Mouse (Mus musculus): ENCODE results near the gene Olfr1509. TPM values are rescaled to one million over a fixed set of nuclear protein-coding genes. Genes with fewer than 3 reads are reported as not detected.

Olfr1509 gene
- polyA plus RNA-seq, 1 experiment from 2014 or later = not detected

DNA sequence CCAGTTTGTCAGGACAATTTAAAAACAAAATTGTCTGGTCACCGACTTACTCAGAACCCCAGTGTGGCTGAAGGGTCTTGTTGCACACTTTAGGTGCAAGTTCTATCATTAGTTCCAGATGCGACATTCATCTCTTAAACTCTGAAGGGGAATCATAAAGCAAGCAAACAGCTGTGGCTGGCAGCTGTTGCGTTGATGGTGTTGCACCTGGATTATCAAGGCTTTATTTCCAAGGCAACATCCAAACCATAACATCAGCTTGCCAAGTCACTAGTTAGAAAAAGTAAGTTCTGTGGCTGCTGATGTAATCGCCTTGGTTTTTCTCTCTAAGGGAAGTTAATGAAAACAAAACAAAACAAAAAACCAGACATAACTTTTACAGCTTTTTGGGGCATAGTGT lies 52.7 kb downstream of the Olfr1509 start, which contains the start of gene Olfr1507:
Gene Olfr1507 (minus strand): TSS at position 234 of the 400 bp plus-strand sequence.
- no peak for ATAC-seq (ENCODE audit: low FRiP score, low TSS enrichment)
- H3K27me3 ChIP-seq (ENCODE audit: control insufficient read depth, insufficient read depth, low read length) = no peaks in the 10 kb centered on the region
- no peaks in the 10 kb centered on the region for H3K4me1 ChIP-seq (ENCODE audit: control insufficient read depth, insufficient read depth, low read length)
- no peak within 1 kb of the TSS for H3K9ac ChIP-seq (ENCODE audit: low read depth, low read length)
- H3K4me2 ChIP-seq (replicated peaks; ENCODE audit: low read depth, low read length) = no peak within 1 kb of the TSS
- no peaks in the 10 kb centered on the region for H3K9me3 ChIP-seq (ENCODE audit: control insufficient read depth, low read length)
- 90% methylated on average over 4 of the region's 4 CpGs for WGBS
- no peak within 1 kb of the TSS for H3K27ac ChIP-seq (ENCODE audit: low read depth, low read length)
- H3K4me3 ChIP-seq (ENCODE audit: low read length) = no peak within 1 kb of the TSS
- H3K36me3 ChIP-seq (ENCODE audit: control insufficient read depth, insufficient read depth, low read length) = no peaks in the 10 kb centered on the region

Other genes with a start within 250 kb of the Olfr1509 start
- 55.1 and 111 TPM in 2 replicates for gene Supt16, start 245.6 kb upstream of the Olfr1509 start, polyA plus RNA-seq (2014; fragmentation: Nextera tagmentation; extraction: Ambion mirVana)
- 48.6 and 57.1 TPM in 2 replicates for gene Chd8, start 185.2 kb upstream of the Olfr1509 start, polyA plus RNA-seq (2014; fragmentation: Nextera tagmentation; extraction: Ambion mirVana)
- gene Tox4, start 163.8 kb upstream of the Olfr1509 start, polyA plus RNA-seq (2014; fragmentation: Nextera tagmentation; extraction: Ambion mirVana) = 34.9 and 54.7 TPM in 2 replicates
- 20.6 and 22.6 TPM in 2 replicates for gene Rab2b, start 163.4 kb upstream of the Olfr1509 start, polyA plus RNA-seq (2014; fragmentation: Nextera tagmentation; extraction: Ambion mirVana)
- 40.3 and 53.7 TPM in 2 replicates for gene Mettl3, start 137.9 kb upstream of the Olfr1509 start, polyA plus RNA-seq (2014; fragmentation: Nextera tagmentation; extraction: Ambion mirVana)
- gene Sall2, start 114.2 kb upstream of the Olfr1509 start, polyA plus RNA-seq (2014; fragmentation: Nextera tagmentation; extraction: Ambion mirVana) = 20.4 and 46.2 TPM in 2 replicates
- gene Olfr1513, start 86.6 kb upstream of the Olfr1509 start, polyA plus RNA-seq (2014; fragmentation: Nextera tagmentation; extraction: Ambion mirVana) = not detected in 2 replicates
- not detected in 2 replicates for gene Olfr1512, start 63.8 kb upstream of the Olfr1509 start, polyA plus RNA-seq (2014; fragmentation: Nextera tagmentation; extraction: Ambion mirVana)
- not detected in 2 replicates for gene Olfr1511, start 45.6 kb upstream of the Olfr1509 start, polyA plus RNA-seq (2014; fragmentation: Nextera tagmentation; extraction: Ambion mirVana)
- gene Olfr1510, start 28.6 kb upstream of the Olfr1509 start, polyA plus RNA-seq (2014; fragmentation: Nextera tagmentation; extraction: Ambion mirVana) = not detected in 2 replicates
- not detected in 2 replicates for gene Olfr1508, start 24.5 kb downstream of the Olfr1509 start, polyA plus RNA-seq (2014; fragmentation: Nextera tagmentation; extraction: Ambion mirVana)
- gene Olfr1507, start 52.8 kb downstream of the Olfr1509 start, polyA plus RNA-seq (2014; fragmentation: Nextera tagmentation; extraction: Ambion mirVana) = not detected in 2 replicates

Measured in kidney, embryonic 14.5 days (tissue).